Mouse (Mus musculus) MEL (cell line): ENCODE data around the gene Emp3. TPM values are rescaled to one million over a fixed set of nuclear protein-coding genes. Genes with fewer than 3 reads are reported as not detected.
"Not testable (repeated sequence)": the region's sequence is repeated elsewhere in the genome, so short reads cannot be mapped to it uniquely, and the experiment has no call there.

Experiments used
- DNase-seq: peaks from one replicate; pipeline ENCODE4 v3.0.0; 2011; ENCODE audit warnings: low read depth, low spot score
- H3K27ac ChIP-seq: 2 replicates; pipeline ENCODE4 v1.5.1; 2012; ENCODE audit warnings: low read depth, mild to moderate bottlenecking, control low read depth, low read length, moderate library complexity; ENCODE audit not compliant: control insufficient read depth
- H3K27me3 ChIP-seq, 2 experiments: fragments of 150-350 bp in 1 of 2; sonication (generic) in 1 of 2; 2 replicates each; pipeline ENCODE4 v1.6.1; 2012; ENCODE audit warnings: low read length in 2 of 2, mild to moderate bottlenecking in 2 of 2, improper control_type of control experiment in 1 of 2, moderate library complexity in 1 of 2; ENCODE audit not compliant: insufficient read depth in 2 of 2, control insufficient read depth in 1 of 2
- H3K36me3 ChIP-seq, 2 experiments: 2 replicates each; pipeline ENCODE4 v1.6.1; 2012 to 2014; ENCODE audit warnings: low read length in 2 of 2, improper control_type of control experiment in 1 of 2, inconsistent platforms in 1 of 2, mild to moderate bottlenecking in 1 of 2; ENCODE audit not compliant: insufficient read depth in 2 of 2, control insufficient read depth in 1 of 2
- H3K4me1 ChIP-seq, 2 experiments: fragments of 150-350 bp in 1 of 2; sonication (generic) in 1 of 2; 2 replicates each; pipeline ENCODE4 v1.6.1; 2012; ENCODE audit warnings: low read length in 2 of 2, improper control_type of control experiment in 1 of 2, mild to moderate bottlenecking in 1 of 2; ENCODE audit not compliant: insufficient read depth in 2 of 2, control insufficient read depth in 1 of 2
- H3K4me3 ChIP-seq, 2 experiments: fragments of 150-350 bp in 1 of 2; sonication (generic) in 1 of 2; 2 replicates each; pipeline ENCODE4 v1.5.1; 2012; ENCODE audit warnings: low read depth in 2 of 2, low read length in 2 of 2, mild to moderate bottlenecking in 2 of 2, moderate library complexity in 2 of 2, control low read depth in 1 of 2, improper control_type of control experiment in 1 of 2; ENCODE audit not compliant: control insufficient read depth in 1 of 2, insufficient read depth in 1 of 2
- H3K79me2 ChIP-seq: 2 replicates; pipeline ENCODE4 v1.6.1; 2012; ENCODE audit warnings: mild to moderate bottlenecking, low read length, moderate library complexity; ENCODE audit not compliant: control insufficient read depth, poor library complexity, insufficient read depth
- H3K9ac ChIP-seq: 2 replicates; pipeline ENCODE4 v1.6.1; 2012; ENCODE audit warnings: low read depth, mild to moderate bottlenecking, control low read depth, low read length, moderate library complexity; ENCODE audit not compliant: control insufficient read depth, poor library complexity, severe bottlenecking
- H3K9me3 ChIP-seq: fragments of 150-350 bp; sonication (generic); replicated peaks from 2 replicates; pipeline ENCODE4 v1.6.1; 2012; ENCODE audit warnings: mild to moderate bottlenecking, low read length, improper control_type of control experiment, moderate library complexity; ENCODE audit not compliant: insufficient read depth
- CTCF ChIP-seq, 3 experiments: IDR thresholded peaks in 2 of 3; conservative IDR thresholded peaks in 1 of 3; 2 replicates each; pipeline ENCODE4 v1.5.1; 2011 to 2012; ENCODE audit warnings: low read length in 3 of 3, low read depth in 2 of 3, mild to moderate bottlenecking in 2 of 3, improper control_type of control experiment in 1 of 3, inconsistent platforms in 1 of 3, mixed read lengths in 1 of 3, moderate library complexity in 1 of 3; ENCODE audit not compliant: control insufficient read depth in 1 of 3, insufficient read depth in 1 of 3, poor library complexity in 1 of 3, severe bottlenecking in 1 of 3
- E2F4 ChIP-seq: IDR thresholded peaks from 2 replicates; pipeline ENCODE4 v1.6.1; 2011; ENCODE audit warnings: low read depth, low read length, improper control_type of control experiment, borderline replicate concordance
- ELF1 ChIP-seq: IDR thresholded peaks from 2 replicates; pipeline ENCODE4 v1.6.1; 2014; ENCODE audit warnings: low read depth, mild to moderate bottlenecking, inconsistent platforms, low read length, improper control_type of control experiment, moderate library complexity
- ETS1 ChIP-seq: IDR thresholded peaks from 2 replicates; pipeline ENCODE4 v1.6.1; 2012; ENCODE audit warnings: low read depth, mild to moderate bottlenecking, inconsistent platforms, low read length, improper control_type of control experiment, moderate library complexity
- GABPA ChIP-seq: IDR thresholded peaks from 2 replicates; pipeline ENCODE4 v1.6.1; 2012; ENCODE audit warnings: low read depth, mild to moderate bottlenecking, inconsistent platforms, low read length, improper control_type of control experiment, moderate library complexity
- GATA1 ChIP-seq: IDR thresholded peaks from 2 replicates; pipeline ENCODE4 v1.6.1; 2011; ENCODE audit warnings: low read depth, low read length, improper control_type of control experiment
- HCFC1 ChIP-seq: IDR thresholded peaks from 2 replicates; pipeline ENCODE4 v1.6.1; 2012; ENCODE audit warnings: low read depth, mild to moderate bottlenecking, inconsistent platforms, low read length, improper control_type of control experiment, moderate library complexity
- JUND ChIP-seq: IDR thresholded peaks from 2 replicates; pipeline ENCODE4 v1.6.1; 2011; ENCODE audit warnings: low read depth, mild to moderate bottlenecking, improper control_type of control experiment, low read length
- KAT2A ChIP-seq: conservative IDR thresholded peaks from 2 replicates; pipeline ENCODE4 v1.6.1; 2012; ENCODE audit warnings: low read depth, low read length, improper control_type of control experiment, inconsistent platforms
- MAFK ChIP-seq: IDR thresholded peaks from 2 replicates; pipeline ENCODE4 v1.6.1; 2011; ENCODE audit warnings: low read depth, mild to moderate bottlenecking, low read length, improper control_type of control experiment, borderline replicate concordance
- MYB ChIP-seq: IDR thresholded peaks from 2 replicates; pipeline ENCODE4 v1.6.1; 2011; ENCODE audit warnings: mild to moderate bottlenecking, low read depth, low read length, improper control_type of control experiment
- NELFE ChIP-seq: IDR thresholded peaks from 2 replicates; pipeline ENCODE4 v1.6.1; 2011; ENCODE audit warnings: low read depth, low read length, improper control_type of control experiment
- POLR2AphosphoS5 ChIP-seq: IDR thresholded peaks from 2 replicates; pipeline ENCODE4 v1.6.1; 2012; ENCODE audit warnings: low read depth, borderline replicate concordance, mild to moderate bottlenecking, inconsistent platforms, low read length, moderate library complexity, mixed read lengths
- RAD21 ChIP-seq: IDR thresholded peaks from 2 replicates; pipeline ENCODE4 v1.6.1; 2011; ENCODE audit warnings: mild to moderate bottlenecking, low read depth, low read length, improper control_type of control experiment
- SMC3 ChIP-seq: IDR thresholded peaks from 2 replicates; pipeline ENCODE4 v1.6.1; 2011; ENCODE audit warnings: low read depth, low read length, improper control_type of control experiment
- TAL1 ChIP-seq: IDR thresholded peaks from 2 replicates; pipeline ENCODE4 v1.6.1; 2012; ENCODE audit warnings: mild to moderate bottlenecking, inconsistent platforms, low read length, moderate library complexity, mixed read lengths
- TBP ChIP-seq: IDR thresholded peaks from 2 replicates; pipeline ENCODE4 v1.8.0; 2011; ENCODE audit warnings: low read depth, low read length, improper control_type of control experiment
- UBTF ChIP-seq: IDR thresholded peaks from 2 replicates; pipeline ENCODE4 v1.6.1; 2012; ENCODE audit warnings: low read depth, mild to moderate bottlenecking, inconsistent platforms, low read length, improper control_type of control experiment, moderate library complexity, borderline replicate concordance; ENCODE audit not compliant: insufficient read depth
- USF2 ChIP-seq, 2 experiments: IDR thresholded peaks; 2 replicates each; pipeline ENCODE4 v1.6.1; 2011 to 2012; ENCODE audit warnings: improper control_type of control experiment in 2 of 2, low read length in 2 of 2, borderline replicate concordance in 1 of 2, inconsistent platforms in 1 of 2, low read depth in 1 of 2, mild to moderate bottlenecking in 1 of 2; ENCODE audit not compliant: insufficient read depth in 1 of 2
- ZC3H11A ChIP-seq: IDR thresholded peaks from 2 replicates; pipeline ENCODE4 v1.6.1; 2012; ENCODE audit warnings: low read depth, mild to moderate bottlenecking, inconsistent platforms, low read length, improper control_type of control experiment
- ZKSCAN1 ChIP-seq: IDR thresholded peaks from 2 replicates; pipeline ENCODE4 v1.6.1; 2012; ENCODE audit warnings: low read depth, mild to moderate bottlenecking, inconsistent platforms, low read length, improper control_type of control experiment, moderate library complexity
- ZMIZ1 ChIP-seq: IDR thresholded peaks from 2 replicates; pipeline ENCODE4 v1.6.1; 2012; ENCODE audit warnings: low read depth, mild to moderate bottlenecking, inconsistent platforms, low read length, improper control_type of control experiment, moderate library complexity
- polyA plus RNA-seq, 2 experiments: library from polyadenylated mRNA; stranded (reverse) in 1 of 2; unstranded in 1 of 2; fragments of >175 nt in 1 of 2; fragments of >200 nt in 1 of 2; gene quantifications; 2 replicates each; pipeline versions ENCODE4 v1.2.1 to v1.2.4; 2012; ENCODE audit warnings: low replicate concordance in 2 of 2, low read depth in 1 of 2; ENCODE audit not compliant: insufficient read length in 2 of 2, insufficient read depth in 1 of 2, missing spikeins in 1 of 2
- total RNA-seq: library from RNA; depleted of rRNA; stranded (reverse); fragments of 300-350 nt; gene quantifications from 2 replicates; pipeline ENCODE4 v1.2.3, GENCODE M21; 2012

Gene Emp3
- total and polyA plus RNA-seq, 3 experiments = 75.0 to 111 TPM; not detected in 1

- TF ChIP-seq ZC3H11A (peak; percentile 28; the same call in 1 of the 2 replicates), CTCF (IDR thresholded peaks at IDR 0.05 in 2 of 3, conservative IDR thresholded peaks at IDR 0.05 in 1 of 3; ENCODE audit: control insufficient read depth in 1 of 3, insufficient read depth in 1 of 3, low read depth in 2 of 3, low read length in 3 of 3, poor library complexity in 1 of 3, severe bottlenecking in 1 of 3) (peak; percentile 42 to 51 (median 51)), SMC3 (peak; percentile 60), RAD21 (peak; percentile 42)
- TF ChIP-seq, all 39 proteins: peak for 4; not testable (repeated sequence) for 35
- not testable (repeated sequence) for H3K36me3 ChIP-seq, H3K27ac ChIP-seq, H3K9me3 ChIP-seq, H3K27me3 ChIP-seq, H3K4me1 ChIP-seq, H3K9ac ChIP-seq, H3K79me2 ChIP-seq, H3K4me3 ChIP-seq
- peak; percentile 28 for DNase-seq
Observed at GRCm38 (mm10) chr7:45943280-45943679, 22.1 kb upstream of the Emp3 start.

- Histone ChIP-seq H3K27me3 (no peaks in the 10 kb centered on the region), H3K9ac (no peak overlapping the region), H3K27ac (no peak overlapping the region), H3K36me3 (no peaks in the 10 kb centered on the region), H3K9me3 (no peaks in the 10 kb centered on the region), H3K79me2 (no peaks in the 10 kb centered on the region), H3K4me3 (no peak overlapping the region), H3K4me1 (no peaks in the 10 kb centered on the region)
- no peak for DNase-seq
- TF ChIP-seq GABPA = no peak
- no peak for TF ChIP-seq TBP
- no peak for TF ChIP-seq UBTF
- no peak for TF ChIP-seq HCFC1
- TF ChIP-seq NELFE = no peak
- no peak for TF ChIP-seq MAFK
- TF ChIP-seq RAD21 = no peak
- no peak for TF ChIP-seq GATA1
- no peak for TF ChIP-seq ETS1
- TF ChIP-seq E2F4 = no peak
- no peak for TF ChIP-seq ZMIZ1
- TF ChIP-seq ZKSCAN1 = no peak
- no peak for TF ChIP-seq TAL1
- no peak for TF ChIP-seq KAT2A
- no peak for TF ChIP-seq POLR2AphosphoS5
- TF ChIP-seq ELF1 = no peak
- TF ChIP-seq MYB = no peak
- TF ChIP-seq JUND = no peak
- TF ChIP-seq USF2 (IDR thresholded peaks at IDR 0.05; ENCODE audit: borderline replicate concordance in 1 of 2, insufficient read depth in 1 of 2, low read depth in 1 of 2, low read length in 2 of 2) = no peak
Observed at GRCm38 (mm10) chr7:45941986-45942385, 20.8 kb upstream of the Emp3 start.
